Mouse (Mus musculus) neural tube, embryonic 11.5 days (tissue): Measurements from ENCODE around the gene Qrich2. TPM values are rescaled to one million over a fixed set of nuclear protein-coding genes. Genes with fewer than 3 reads are reported as not detected.
A peak's percentile ranks its signal among the peaks of the same experiment; 100 is the strongest.
"Not testable (repeated sequence)": the region's sequence is repeated elsewhere in the genome, so short reads cannot be mapped to it uniquely, and the experiment has no call there.

Source experiments
- ATAC-seq: fragments of 200-750 bp; cut with Nextera tagmentation; 2 replicates; pipeline ENCODE4 v1.8.0; 2017; ENCODE audit warnings: moderate number of reproducible peaks, mild to moderate bottlenecking, moderate TSS enrichment, moderate library complexity; ENCODE audit not compliant: insufficient read depth, low FRiP score, low TSS enrichment
- DNase-seq: peaks from one replicate; pipeline ENCODE4 v3.0.0-alpha.2; 2015; ENCODE audit warnings: low spot score
- H3K27ac ChIP-seq: fragments of 300-500 bp; sonication (generic); 2 replicates; pipeline ENCODE4 v1.5.1; 2014; ENCODE audit warnings: low read depth, mild to moderate bottlenecking, low read length
- H3K27me3 ChIP-seq: fragments of 300-500 bp; sonication (generic); 2 replicates; pipeline ENCODE4 v1.6.1; 2014; ENCODE audit warnings: mild to moderate bottlenecking, low read length, mixed read lengths; ENCODE audit not compliant: control insufficient read depth, insufficient read depth
- H3K36me3 ChIP-seq: fragments of 300-500 bp; sonication (generic); 2 replicates; pipeline ENCODE4 v1.6.1; 2014; ENCODE audit warnings: mild to moderate bottlenecking, low read length, moderate library complexity, mixed read lengths; ENCODE audit not compliant: control insufficient read depth, insufficient read depth
- H3K4me1 ChIP-seq: fragments of 300-500 bp; sonication (generic); 2 replicates; pipeline ENCODE4 v1.6.1; 2014; ENCODE audit warnings: low read length, mixed read lengths; ENCODE audit not compliant: control insufficient read depth, insufficient read depth
- H3K4me2 ChIP-seq: fragments of 300-500 bp; sonication (generic); 2 replicates; pipeline ENCODE4 v1.6.1; 2014; ENCODE audit warnings: low read depth, mild to moderate bottlenecking, moderate library complexity
- H3K4me3 ChIP-seq: fragments of 300-500 bp; sonication (generic); 2 replicates; pipeline ENCODE4 v1.5.1; 2014; ENCODE audit warnings: low read depth, low read length
- H3K9ac ChIP-seq: fragments of 300-500 bp; sonication (generic); 2 replicates; pipeline ENCODE4 v1.6.1; 2014; ENCODE audit warnings: mild to moderate bottlenecking, low read length
- H3K9me3 ChIP-seq: fragments of 300-500 bp; sonication (generic); 2 replicates; pipeline ENCODE4 v1.6.1; 2016; ENCODE audit warnings: low read length; ENCODE audit not compliant: control insufficient read depth
- WGBS: fragments of 180-500 bp; shearing (Covaris S2); extraction: QIAGEN DNeasy Blood & Tissue Kit; methylation state at CpG from one replicate; pipeline ENCODE4 v1.1.7; 2014; 5-methylcytosine and 5-hydroxymethylcytosine counted together
- polyA plus RNA-seq: library from polyadenylated mRNA; unstranded; fragments of >200 nt; fragmentation: Nextera tagmentation; extraction: Ambion mirVana; gene quantifications from 2 replicates; pipeline ENCODE4 v1.2.1, GENCODE M21; 2014

Qrich2 gene
- polyA plus RNA-seq, 1 experiment from 2014 or later, result 0.40 TPM

GRCm38 (mm10) chr11:116470249-116470648 lies 4.2 kb upstream of the Qrich2 start:
- H3K4me3 ChIP-seq, result no peak overlapping the region
- ATAC-seq, result no peak
- no peak overlapping the region for H3K9ac ChIP-seq
- WGBS, result 83% methylated on average over 3 of the region's 3 CpGs
- H3K4me1 ChIP-seq, result no peaks in the 10 kb centered on the region
- H3K36me3 ChIP-seq, result peaks cover 26% of the 10 kb centered on the region
- no peak overlapping the region for H3K27ac ChIP-seq
- DNase-seq, result no peak
- no peaks in the 10 kb centered on the region for H3K9me3 ChIP-seq
- H3K27me3 ChIP-seq, result no peaks in the 10 kb centered on the region
- H3K4me2 ChIP-seq, result no peak overlapping the region

- H3K27me3 ChIP-seq, H3K4me1 ChIP-seq, DNase-seq, H3K4me2 ChIP-seq, H3K27ac ChIP-seq, ATAC-seq, H3K4me3 ChIP-seq, H3K9me3 ChIP-seq, H3K9ac ChIP-seq: not testable (repeated sequence)
- 92% methylated on average over 3 of the region's 3 CpGs for WGBS
- H3K36me3 ChIP-seq, result peaks cover 19% of the 10 kb centered on the region
Observed at GRCm38 (mm10) chr11:116468338-116468737, 2.3 kb upstream of the Qrich2 start.

GRCm38 (mm10) chr11:116463833-116464232 lies 2.2 kb downstream of the Qrich2 start:
- Histone ChIP-seq H3K9me3 (no peaks in the 10 kb centered on the region), H3K4me2 (no peak overlapping the region), H3K4me1 (no peaks in the 10 kb centered on the region), H3K36me3 (no peaks in the 10 kb centered on the region), H3K9ac (no peak overlapping the region), H3K4me3 (no peak overlapping the region), H3K27ac (no peak overlapping the region), H3K27me3 (no peaks in the 10 kb centered on the region)
- WGBS, result 9% methylated on average over 2 of the region's 2 CpGs
- peak; percentile 82 for DNase-seq
- no peak for ATAC-seq

GRCm38 (mm10) chr11:116463338-116463737 lies 2.7 kb downstream of the Qrich2 start:
- H3K4me3 ChIP-seq, result no peak overlapping the region
- DNase-seq, result no peak
- no peaks in the 10 kb centered on the region for H3K9me3 ChIP-seq
- no peak for ATAC-seq
- H3K4me1 ChIP-seq, result no peaks in the 10 kb centered on the region
- H3K27ac ChIP-seq, result no peak overlapping the region
- no peak overlapping the region for H3K9ac ChIP-seq
- H3K36me3 ChIP-seq, result no peaks in the 10 kb centered on the region
- no peak overlapping the region for H3K4me2 ChIP-seq
- no peaks in the 10 kb centered on the region for H3K27me3 ChIP-seq
- WGBS, result 68% methylated on average over 5 of the region's 5 CpGs

GRCm38 (mm10) chr11:116459786-116460185 lies 6.3 kb downstream of the Qrich2 start:
- Histone ChIP-seq H3K36me3 (no peaks in the 10 kb centered on the region), H3K9ac (no peak overlapping the region), H3K4me2 (no peak overlapping the region), H3K27ac (no peak overlapping the region), H3K4me3 (no peak overlapping the region), H3K27me3 (no peaks in the 10 kb centered on the region), H3K9me3 (no peaks in the 10 kb centered on the region), H3K4me1 (no peaks in the 10 kb centered on the region)
- WGBS, result 63% methylated on average over 4 of the region's 4 CpGs
- DNase-seq, result no peak
- no peak for ATAC-seq

- ATAC-seq (no peak), DNase-seq (no peak)
- no peaks in the 10 kb centered on the region for H3K9me3 ChIP-seq
- no peak overlapping the region for H3K4me3 ChIP-seq
- H3K27ac ChIP-seq, result no peak overlapping the region
- no peaks in the 10 kb centered on the region for H3K4me1 ChIP-seq
- H3K9ac ChIP-seq, result no peak overlapping the region
- whole genome bisulfite sequencing, result 92% methylated on average over 8 of the region's 8 CpGs
- H3K27me3 ChIP-seq, result no peaks in the 10 kb centered on the region
- no peak overlapping the region for H3K4me2 ChIP-seq
- no peaks in the 10 kb centered on the region for H3K36me3 ChIP-seq
Observed at GRCm38 (mm10) chr11:116456234-116456633, 9.8 kb downstream of the Qrich2 start.

GRCm38 (mm10) chr11:116453889-116454288 lies 12.2 kb downstream of the Qrich2 start:
- H3K36me3 ChIP-seq, result no peaks in the 10 kb centered on the region
- H3K4me2 ChIP-seq, result no peak overlapping the region
- H3K4me1 ChIP-seq, result no peaks in the 10 kb centered on the region
- H3K9ac ChIP-seq, result no peak overlapping the region
- no peak overlapping the region for H3K27ac ChIP-seq
- no peak for DNase-seq
- 92% methylated on average over 10 of the region's 10 CpGs for WGBS
- H3K27me3 ChIP-seq, result no peaks in the 10 kb centered on the region
- no peak for ATAC-seq
- H3K4me3 ChIP-seq, result no peak overlapping the region
- H3K9me3 ChIP-seq, result no peaks in the 10 kb centered on the region

GRCm38 (mm10) chr11:116449341-116449740 lies 16.7 kb downstream of the Qrich2 start:
- no peaks in the 10 kb centered on the region for H3K9me3 ChIP-seq
- H3K36me3 ChIP-seq, result no peaks in the 10 kb centered on the region
- DNase-seq (no peak), ATAC-seq (no peak)
- no peaks in the 10 kb centered on the region for H3K4me1 ChIP-seq
- WGBS, result 92% methylated on average over 3 of the region's 3 CpGs
- H3K27ac ChIP-seq, result no peak overlapping the region
- H3K27me3 ChIP-seq, result peaks cover 11% of the 10 kb centered on the region
- H3K4me2 ChIP-seq, result no peak overlapping the region
- no peak overlapping the region for H3K9ac ChIP-seq
- no peak overlapping the region for H3K4me3 ChIP-seq

GRCm38 (mm10) chr11:116447822-116448221 lies 18.2 kb downstream of the Qrich2 start:
- no peak overlapping the region for H3K9ac ChIP-seq

More at GRCm38 (mm10) chr11:116447822-116448221, 18.2 kb downstream of the Qrich2 start:
- H3K36me3 ChIP-seq, result no peaks in the 10 kb centered on the region
- H3K27me3 ChIP-seq, result peaks cover 11% of the 10 kb centered on the region
- 71% methylated on average over 5 of the region's 5 CpGs for WGBS
- no peak for DNase-seq
- ATAC-seq, result no peak
- H3K27ac ChIP-seq, result no peak overlapping the region
- no peaks in the 10 kb centered on the region for H3K4me1 ChIP-seq
- H3K9me3 ChIP-seq, result no peaks in the 10 kb centered on the region
- no peak overlapping the region for H3K4me2 ChIP-seq
- H3K4me3 ChIP-seq, result no peak overlapping the region
